Comparison of ENCODE assay signal across 8 mouse cellular contexts in genomic region chr11:68431699-68432360, GRCm38 (mm10). TPM values are rescaled to one million over a fixed set of nuclear protein-coding genes. Genes with fewer than 3 reads are reported as not detected.
DNase-seq lines count a peak whose midpoint lies in the region; ATAC-seq lines count a peak whose summit lies in the region.

Gene Pik3r5 (plus strand): TSS chr11:68432121.

- 5% methylated on average over 33 of the region's 35 CpGs for WGBS in intestine, embryonic 14.5 days
- 12% methylated on average over 34 of the region's 35 CpGs for WGBS in midbrain, embryonic 11.5 days

- no peaks in the 10 kb centered on the region for H3K9me3 ChIP-seq in intestine, embryonic 14.5 days (ENCODE audit: control insufficient read depth, low read length)
- no peaks in the 10 kb centered on the region for H3K9me3 ChIP-seq in midbrain, embryonic 11.5 days (ENCODE audit: control insufficient read depth, low read length)

- H3K9ac ChIP-seq in intestine, embryonic 14.5 days (ENCODE audit: low read length) = peak within 1 kb of the TSS; percentile 40
- H3K9ac ChIP-seq in midbrain, embryonic 11.5 days (ENCODE audit: low read length) = peak within 1 kb of the TSS; percentile 56

- peaks cover 3% of the 10 kb centered on the region; the same call in 1 of the 2 replicates for H3K27me3 ChIP-seq in intestine, embryonic 14.5 days (replicated peaks; ENCODE audit: control insufficient read depth, insufficient read depth, low read length)
- no peaks in the 10 kb centered on the region; the same call in 1 of the 2 replicates for H3K27me3 ChIP-seq in midbrain, embryonic 11.5 days (ENCODE audit: control insufficient read depth, insufficient read depth, low read length)

- peak within 1 kb of the TSS; percentile 44 for H3K4me3 ChIP-seq in intestine, embryonic 14.5 days (ENCODE audit: low read depth, low read length)
- peak within 1 kb of the TSS; percentile 42 for H3K4me3 ChIP-seq in midbrain, embryonic 11.5 days (ENCODE audit: low read depth, low read length)

- no peaks in the 10 kb centered on the region for H3K36me3 ChIP-seq in intestine, embryonic 14.5 days (ENCODE audit: control insufficient read depth, insufficient read depth, low read length)
- no peaks in the 10 kb centered on the region for H3K36me3 ChIP-seq in midbrain, embryonic 11.5 days (ENCODE audit: control insufficient read depth, insufficient read depth, low read length)

- peak within 1 kb of the TSS; percentile 70 for H3K4me2 ChIP-seq in intestine, embryonic 14.5 days (ENCODE audit: low read length)
- peak within 1 kb of the TSS; percentile 57 for H3K4me2 ChIP-seq in midbrain, embryonic 11.5 days

- DNase-seq in WW6 (ENCODE audit: low read depth, low spot score) = peak; percentile 63
- peak; percentile 80 for DNase-seq in embryo, embryonic 10 days (ENCODE audit: low spot score)
- peak; percentile 74 for DNase-seq in gastrocnemius, postnatal 25 days
- peak; percentile 94 for DNase-seq in intestine, embryonic 14.5 days (ENCODE audit: low spot score)
- peak; percentile 81 for DNase-seq in left cerebral cortex, postnatal 4 days
- DNase-seq in midbrain, embryonic 11.5 days (ENCODE audit: low spot score, missing footprints) = peak; percentile 99
- peak; percentile 70 for DNase-seq in right cerebral cortex, postnatal 4 days
- DNase-seq in yolk sac, embryonic 10.5 days (ENCODE audit: low spot score) = peak; percentile 76

- intact Hi-C loops in left cerebral cortex, postnatal 4 days (cut with DNase I) = no loop called here

- H3K4me1 ChIP-seq in intestine, embryonic 14.5 days (replicated peaks; ENCODE audit: control insufficient read depth, insufficient read depth, low read length) = 0 out of 2 replicates have a peak, but pooled peaks cover 3% of the 10 kb centered on the region
- H3K4me1 ChIP-seq in midbrain, embryonic 11.5 days (ENCODE audit: control insufficient read depth, insufficient read depth, low read length) = no peaks in the 10 kb centered on the region

- H3K27ac ChIP-seq in intestine, embryonic 14.5 days (ENCODE audit: low read depth) = no peak within 1 kb of the TSS
- no peak within 1 kb of the TSS for H3K27ac ChIP-seq in midbrain, embryonic 11.5 days (ENCODE audit: low read depth, low read length)

- peak; percentile 95 for ATAC-seq in intestine, embryonic 14.5 days (replicated peaks; ENCODE audit: low FRiP score, low TSS enrichment, low read depth)
- peak; percentile 93 for ATAC-seq in midbrain, embryonic 11.5 days (ENCODE audit: low FRiP score)

RNA-seq across cellular contexts. Expression of gene Pik3r5, which starts in this region (rescaled TPM):
- total RNA-seq in gastrocnemius, postnatal 25 days (2021) = under 1 TPM; 0.31 to 0.51 TPM
- polyA plus RNA-seq in intestine, embryonic 14.5 days (2014; fragmentation: Nextera tagmentation; extraction: Ambion mirVana) = 0.61 and 0.78 TPM in 2 replicates
- under 1 TPM; 0.56 to 0.97 TPM for total RNA-seq in left cerebral cortex, postnatal 4 days (2021)
- 0.43 and 0.92 TPM in 2 replicates for polyA plus RNA-seq in midbrain, embryonic 11.5 days (2014; fragmentation: Nextera tagmentation; extraction: Ambion mirVana)

Comparison
In these comparisons a context has a peak if more than half of its experiments do, and no peak if none do; other contexts are left out.
1. Peak in DNase-seq in gastrocnemius, postnatal 25 days; RNA of the gene not detected or under 1 TPM.
2. Peak in DNase-seq, ATAC-seq, H3K4me3 ChIP-seq, H3K9ac ChIP-seq and H3K4me2 ChIP-seq in intestine, embryonic 14.5 days; RNA of the gene not detected or under 1 TPM.
3. Peak in DNase-seq in left cerebral cortex, postnatal 4 days; RNA of the gene not detected or under 1 TPM.
4. Peak in DNase-seq, ATAC-seq, H3K4me3 ChIP-seq, H3K9ac ChIP-seq and H3K4me2 ChIP-seq in midbrain, embryonic 11.5 days; RNA of the gene not detected or under 1 TPM.